Mouse (Mus musculus): ENCODE data around the gene Gosr2. TPM values are rescaled to one million over a fixed set of nuclear protein-coding genes. Genes with fewer than 3 reads are reported as not detected.
A peak's percentile ranks its signal among the peaks of the same experiment; 100 is the strongest.

The Gosr2 gene
- polyA plus RNA-seq, 1 experiment from 2014 or later, result 113 TPM

- no peak overlapping the region for H3K9ac ChIP-seq (ENCODE audit: low read depth, low read length)
- no peaks in the 10 kb centered on the region for H3K27me3 ChIP-seq (replicated peaks; ENCODE audit: control insufficient read depth, insufficient read depth, low read length)
- no peaks in the 10 kb centered on the region for H3K36me3 ChIP-seq (ENCODE audit: control insufficient read depth, insufficient read depth)
- WGBS, result 58% methylated on average over 9 of the region's 9 CpGs
- no peak for TF ChIP-seq CTCF (IDR thresholded peaks at IDR 0.05; ENCODE audit: low read depth)
- no peak for ATAC-seq
- no peak overlapping the region for H3K4me2 ChIP-seq (replicated peaks; ENCODE audit: low read depth)
- no peaks in the 10 kb centered on the region for H3K9me3 ChIP-seq (ENCODE audit: control insufficient read depth)
- H3K27ac ChIP-seq (ENCODE audit: low read depth, low read length), result no peak overlapping the region
- H3K4me1 ChIP-seq (replicated peaks; ENCODE audit: control insufficient read depth, insufficient read depth, low read length), result no peaks in the 10 kb centered on the region
- H3K4me3 ChIP-seq (ENCODE audit: low read depth, low read length), result no peak overlapping the region
Measured at GRCm38 (mm10) chr11:103716971-103717370, 19.3 kb upstream of the Gosr2 start.

- Histone ChIP-seq H3K9me3 (ENCODE audit: control insufficient read depth) (no peaks in the 10 kb centered on the region), H3K4me1 (replicated peaks; ENCODE audit: control insufficient read depth, insufficient read depth, low read length) (no peaks in the 10 kb centered on the region), H3K27ac (ENCODE audit: low read depth, low read length) (no peak overlapping the region), H3K27me3 (replicated peaks; ENCODE audit: control insufficient read depth, insufficient read depth, low read length) (no peaks in the 10 kb centered on the region), H3K4me2 (replicated peaks; ENCODE audit: low read depth) (no peak overlapping the region), H3K9ac (ENCODE audit: low read depth, low read length) (no peak overlapping the region), H3K36me3 (ENCODE audit: control insufficient read depth, insufficient read depth) (no peaks in the 10 kb centered on the region), H3K4me3 (ENCODE audit: low read depth, low read length) (no peak overlapping the region)
- ATAC-seq, result peak; percentile 59
- no peak for TF ChIP-seq CTCF (IDR thresholded peaks at IDR 0.05; ENCODE audit: low read depth)
- 76% methylated on average over 2 of the region's 2 CpGs for WGBS
Measured at GRCm38 (mm10) chr11:103714074-103714473, 16.4 kb upstream of the Gosr2 start.

- no peak overlapping the region for H3K4me2 ChIP-seq (replicated peaks; ENCODE audit: low read depth)
- no peaks in the 10 kb centered on the region for H3K27me3 ChIP-seq (replicated peaks; ENCODE audit: control insufficient read depth, insufficient read depth, low read length)
- no peaks in the 10 kb centered on the region for H3K36me3 ChIP-seq (ENCODE audit: control insufficient read depth, insufficient read depth)
- ATAC-seq, result no peak
- no peak overlapping the region for H3K4me3 ChIP-seq (ENCODE audit: low read depth, low read length)
- no peaks in the 10 kb centered on the region for H3K9me3 ChIP-seq (ENCODE audit: control insufficient read depth)
- no peak overlapping the region for H3K9ac ChIP-seq (ENCODE audit: low read depth, low read length)
- H3K27ac ChIP-seq (ENCODE audit: low read depth, low read length), result no peak overlapping the region
- WGBS, result 53% methylated on average over 28 of the region's 28 CpGs
- no peaks in the 10 kb centered on the region for H3K4me1 ChIP-seq (replicated peaks; ENCODE audit: control insufficient read depth, insufficient read depth, low read length)
- no peak for TF ChIP-seq CTCF (IDR thresholded peaks at IDR 0.05; ENCODE audit: low read depth)
Measured at GRCm38 (mm10) chr11:103711851-103712587, 14.3 kb upstream of the Gosr2 start.

- no peak for ATAC-seq
- Histone ChIP-seq H3K36me3 (ENCODE audit: control insufficient read depth, insufficient read depth) (no peaks in the 10 kb centered on the region), H3K9me3 (ENCODE audit: control insufficient read depth) (no peaks in the 10 kb centered on the region), H3K4me2 (replicated peaks; ENCODE audit: low read depth) (no peak overlapping the region), H3K4me3 (ENCODE audit: low read depth, low read length) (no peak overlapping the region), H3K27ac (ENCODE audit: low read depth, low read length) (no peak overlapping the region), H3K9ac (ENCODE audit: low read depth, low read length) (no peak overlapping the region), H3K4me1 (replicated peaks; ENCODE audit: control insufficient read depth, insufficient read depth, low read length) (no peaks in the 10 kb centered on the region), H3K27me3 (replicated peaks; ENCODE audit: control insufficient read depth, insufficient read depth, low read length) (no peaks in the 10 kb centered on the region)
- TF ChIP-seq CTCF (IDR thresholded peaks at IDR 0.05; ENCODE audit: low read depth), result no peak
- 92% methylated on average over 1 of the region's 1 CpGs for WGBS
Measured at GRCm38 (mm10) chr11:103709982-103710381, 12.3 kb upstream of the Gosr2 start.

GRCm38 (mm10) chr11:103707005-103707404 is 9.3 kb upstream of the Gosr2 start:
- H3K4me3 ChIP-seq (ENCODE audit: low read depth, low read length), result no peak overlapping the region
- WGBS, result 35% methylated on average over 8 of the region's 8 CpGs
- peak; percentile 23 for TF ChIP-seq CTCF (IDR thresholded peaks at IDR 0.05; ENCODE audit: low read depth)
- no peak overlapping the region for H3K27ac ChIP-seq (ENCODE audit: low read depth, low read length)
- H3K36me3 ChIP-seq (ENCODE audit: control insufficient read depth, insufficient read depth), result peaks cover 6% of the 10 kb centered on the region; the same call in 1 of the 2 replicates
- peak; percentile 34; the same call in 1 of the 2 replicates for ATAC-seq
- H3K4me2 ChIP-seq (replicated peaks; ENCODE audit: low read depth), result no peak overlapping the region
- H3K4me1 ChIP-seq (replicated peaks; ENCODE audit: control insufficient read depth, insufficient read depth, low read length), result no peaks in the 10 kb centered on the region
- H3K9me3 ChIP-seq (ENCODE audit: control insufficient read depth), result no peaks in the 10 kb centered on the region
- no peak overlapping the region for H3K9ac ChIP-seq (ENCODE audit: low read depth, low read length)
- H3K27me3 ChIP-seq (replicated peaks; ENCODE audit: control insufficient read depth, insufficient read depth, low read length), result no peaks in the 10 kb centered on the region

- H3K9ac ChIP-seq (ENCODE audit: low read depth, low read length), result peak overlapping the region; percentile 89; the same call in 1 of the 2 replicates
- no peak for ATAC-seq
- H3K4me1 ChIP-seq (replicated peaks; ENCODE audit: control insufficient read depth, insufficient read depth, low read length), result no peaks in the 10 kb centered on the region
- no peaks in the 10 kb centered on the region for H3K9me3 ChIP-seq (ENCODE audit: control insufficient read depth)
- H3K4me2 ChIP-seq (replicated peaks; ENCODE audit: low read depth), result peak overlapping the region; percentile 73
- WGBS, result 54% methylated on average over 2 of the region's 2 CpGs
- H3K36me3 ChIP-seq (ENCODE audit: control insufficient read depth, insufficient read depth), result peaks cover 6% of the 10 kb centered on the region; the same call in 1 of the 2 replicates
- H3K27me3 ChIP-seq (replicated peaks; ENCODE audit: control insufficient read depth, insufficient read depth, low read length), result no peaks in the 10 kb centered on the region
- H3K27ac ChIP-seq (ENCODE audit: low read depth, low read length), result peak overlapping the region; percentile 98
- no peak for TF ChIP-seq CTCF (IDR thresholded peaks at IDR 0.05; ENCODE audit: low read depth)
- H3K4me3 ChIP-seq (ENCODE audit: low read depth, low read length), result peak overlapping the region; percentile 73
Measured at GRCm38 (mm10) chr11:103698226-103698625, 528 bp upstream of the Gosr2 start.

All from intestine, postnatal 0 days (tissue).